Mouse (Mus musculus) kidney, adult 11 months (tissue): Measurements from ENCODE around the gene Gm5901.

ENCODE experiments used
- DNase-seq: peaks from one replicate; pipeline ENCODE4 v3.0.0; 2022

Gene Gm5901

GRCm38 (mm10) chr7:105406322-105406721 is 31.5 kb downstream of the Gm5901 start:
- no peak for DNase-seq

- peak; percentile 67 for DNase-seq
Observed at GRCm38 (mm10) chr7:105411874-105412632, 37.2 kb downstream of the Gm5901 start.

- DNase-seq: no peak
Observed at GRCm38 (mm10) chr7:105414385-105414784, 39.5 kb downstream of the Gm5901 start.

- no peak for DNase-seq
Observed at GRCm38 (mm10) chr7:105416529-105416928, 41.7 kb downstream of the Gm5901 start.

- DNase-seq: no peak
Observed at GRCm38 (mm10) chr7:105418106-105418505, 43.3 kb downstream of the Gm5901 start.

DNA sequence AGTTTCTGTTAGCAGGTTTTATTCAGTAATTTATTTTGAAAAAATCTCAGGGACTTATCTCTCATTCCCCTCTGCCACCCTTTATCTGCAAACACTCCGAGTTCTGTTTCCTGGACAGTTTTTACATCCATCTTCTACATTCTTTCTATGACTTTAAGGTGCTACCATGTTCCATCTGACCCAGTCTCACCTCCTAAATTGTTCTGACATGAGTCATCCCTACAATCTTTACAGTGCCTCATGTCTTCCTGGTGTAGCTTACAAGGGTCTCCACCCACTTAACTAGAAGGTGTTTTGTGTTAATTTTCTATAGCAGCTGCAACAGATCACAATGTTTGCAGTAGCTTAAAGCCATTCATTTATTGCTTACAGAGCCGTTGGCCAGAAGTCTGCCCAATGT is 46.1 kb downstream of the Gm5901 start:
- no peak for DNase-seq

DNA sequence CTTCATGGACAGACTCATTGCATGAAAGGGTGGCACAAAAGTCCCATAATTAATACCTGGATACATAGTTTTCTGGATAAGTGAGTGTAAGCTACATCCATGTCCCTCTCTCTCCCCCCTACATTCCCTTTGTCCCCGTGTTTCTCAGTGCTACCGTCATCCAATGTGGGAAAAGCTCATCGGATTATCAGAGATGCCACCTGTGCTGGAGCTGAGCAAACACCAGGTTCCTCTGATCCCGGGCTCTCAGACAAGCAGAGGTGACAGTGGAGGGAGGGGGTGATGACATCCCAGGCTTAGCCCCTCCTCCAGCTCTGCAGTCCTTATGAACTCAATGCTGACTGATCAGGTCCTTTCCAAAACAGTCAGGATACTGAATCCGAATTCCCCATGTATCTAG is 49.5 kb downstream of the Gm5901 start:
- DNase-seq: no peak

DNA sequence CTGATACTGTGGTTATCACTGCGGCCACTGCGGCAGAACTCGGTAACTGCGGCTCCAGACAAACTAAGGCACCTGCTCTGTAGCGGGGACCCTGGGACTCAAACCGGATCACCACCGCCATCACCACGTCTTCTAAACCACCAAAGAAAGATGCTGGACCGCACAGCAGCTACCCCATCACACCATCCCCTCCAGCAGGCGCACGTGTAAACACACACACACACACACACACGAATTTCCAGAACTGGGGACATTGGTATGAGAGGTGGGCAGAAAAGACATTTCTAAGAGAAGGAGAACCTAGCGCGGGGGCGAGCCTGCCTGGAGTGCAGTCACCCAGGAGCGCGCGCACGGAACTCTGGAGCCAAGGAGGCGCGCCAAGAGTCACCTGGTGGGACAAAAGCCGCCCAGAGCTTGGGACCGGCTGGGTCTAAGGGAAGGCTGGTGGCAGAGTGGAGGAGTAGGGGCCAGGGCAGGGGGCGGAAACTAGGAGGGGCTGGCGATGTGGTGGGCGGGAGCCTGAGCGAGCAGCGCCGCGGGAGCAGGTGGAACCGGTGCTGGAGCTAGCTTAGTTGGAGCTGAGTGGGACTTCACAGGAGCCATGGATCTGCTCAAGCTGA is 50.7 kb downstream of the Gm5901 start, which contains the start of gene Cckbr:
Cckbr (plus strand) TSS at position 308 of the 620 bp plus-strand sequence.
- no peak for DNase-seq

DNA sequence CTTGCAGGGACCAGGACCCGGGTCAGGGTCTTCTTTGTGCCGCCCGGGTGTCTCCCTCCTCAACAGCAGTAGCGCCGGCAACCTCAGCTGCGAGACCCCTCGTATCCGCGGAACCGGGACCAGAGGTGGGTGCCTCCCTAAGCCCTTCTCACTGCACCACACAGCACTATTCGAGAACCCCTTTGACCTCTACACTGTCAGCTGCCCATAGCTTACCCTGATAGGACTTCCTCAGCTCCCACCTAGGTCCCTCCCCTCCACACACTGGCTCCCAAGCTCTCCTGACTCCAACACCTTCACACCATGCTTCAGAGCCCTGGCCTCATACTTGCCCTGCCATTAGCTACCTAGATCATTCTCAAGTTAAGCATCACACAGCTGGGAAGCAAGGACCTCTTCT is 51.2 kb downstream of the Gm5901 start:
- no peak for DNase-seq
